Mouse (Mus musculus) cortical plate, adult 2 months (tissue): ENCODE measurements around the gene Ndufb8.

Experiments
- CTCF ChIP-seq: fragments of 200-500 bp; IDR thresholded peaks from 2 replicates; pipeline ENCODE4 v1.5.1; 2011; ENCODE audit warnings: mild to moderate bottlenecking, control low read depth, low read length; ENCODE audit not compliant: insufficient read depth; ENCODE audit errors: extremely low read depth
- POLR2A ChIP-seq: fragments of 200-500 bp; IDR thresholded peaks from 2 replicates; pipeline ENCODE4 v1.6.1; 2011; ENCODE audit warnings: mild to moderate bottlenecking, low read length, control low read depth; ENCODE audit not compliant: insufficient read depth; ENCODE audit errors: extremely low read depth

GRCm38 (mm10) chr19:44562652-44563206, 7.5 kb upstream of the Ndufb8 start, which contains the start of gene Hif1an:
- peak; percentile 80 for TF ChIP-seq CTCF
- TF ChIP-seq POLR2A = peak; percentile 37; the same call in 1 of the 2 replicates
